Mouse (Mus musculus) urinary bladder, postnatal 4 days (tissue): ENCODE data around the gene Trak1.

Experiments
- DNase-seq, 2 experiments: peaks; one replicate each; pipeline ENCODE4 v3.0.0; 2021 to 2022; ENCODE audit warnings: low spot score in 2 of 2

Trak1 gene

DNA sequence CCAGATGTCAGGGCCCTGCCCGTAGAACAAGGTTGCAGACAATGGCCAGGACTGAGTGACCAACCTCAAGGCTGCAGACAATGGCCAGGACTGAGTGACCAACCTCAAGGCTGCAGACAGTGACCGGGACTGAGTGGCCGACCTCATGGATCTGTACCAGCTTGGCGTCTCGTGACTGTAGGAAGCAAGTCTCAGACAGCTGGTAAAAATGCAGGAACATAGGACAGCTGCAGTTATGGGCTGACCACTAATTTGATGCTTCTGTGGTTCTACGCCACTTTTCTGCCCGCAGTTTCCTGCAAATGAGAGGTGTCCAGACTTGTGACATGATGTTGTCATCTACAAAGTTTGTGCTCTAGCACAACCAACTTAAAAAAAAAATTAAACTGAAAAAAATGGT is 4.1 kb upstream of the Trak1 start:
- DNase-seq: no peak

DNA sequence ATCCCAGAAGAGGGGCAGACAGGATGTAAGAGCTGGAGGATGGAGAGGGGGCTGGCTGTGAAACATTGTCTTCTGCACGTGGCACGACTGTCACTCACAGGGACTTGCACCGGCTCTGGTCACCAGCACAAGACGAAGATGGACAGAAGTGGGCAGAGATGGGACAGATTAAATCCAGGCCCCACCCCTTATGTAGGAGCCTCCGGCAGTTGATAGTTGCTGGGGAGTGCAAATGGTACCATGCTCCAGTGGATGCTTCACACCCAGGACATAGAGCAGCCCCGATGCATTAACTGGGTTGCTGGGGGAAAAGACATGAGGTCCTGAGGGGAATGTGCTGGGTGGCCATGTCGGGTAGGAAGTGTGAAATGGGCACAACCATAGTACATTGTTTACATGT is 2.1 kb upstream of the Trak1 start:
- no peak for DNase-seq

DNA sequence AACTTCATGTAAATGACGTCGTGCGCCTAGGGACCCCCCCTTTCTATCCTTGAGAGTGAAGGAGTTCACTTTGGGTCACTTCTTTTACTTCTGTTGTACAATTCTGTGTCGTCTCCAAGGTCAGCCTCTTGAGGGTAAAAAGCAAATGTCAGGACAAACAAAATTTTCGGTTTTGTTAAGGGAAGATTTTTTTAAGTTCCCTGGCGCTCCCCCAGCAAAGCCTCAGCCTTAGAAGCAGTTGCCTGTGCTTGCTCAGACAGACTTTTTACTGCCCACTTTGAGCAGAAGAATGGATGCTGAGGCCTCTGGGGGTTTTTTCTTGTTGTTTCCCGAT is 730 bp downstream of the Trak1 start:
- no peak for DNase-seq

DNA sequence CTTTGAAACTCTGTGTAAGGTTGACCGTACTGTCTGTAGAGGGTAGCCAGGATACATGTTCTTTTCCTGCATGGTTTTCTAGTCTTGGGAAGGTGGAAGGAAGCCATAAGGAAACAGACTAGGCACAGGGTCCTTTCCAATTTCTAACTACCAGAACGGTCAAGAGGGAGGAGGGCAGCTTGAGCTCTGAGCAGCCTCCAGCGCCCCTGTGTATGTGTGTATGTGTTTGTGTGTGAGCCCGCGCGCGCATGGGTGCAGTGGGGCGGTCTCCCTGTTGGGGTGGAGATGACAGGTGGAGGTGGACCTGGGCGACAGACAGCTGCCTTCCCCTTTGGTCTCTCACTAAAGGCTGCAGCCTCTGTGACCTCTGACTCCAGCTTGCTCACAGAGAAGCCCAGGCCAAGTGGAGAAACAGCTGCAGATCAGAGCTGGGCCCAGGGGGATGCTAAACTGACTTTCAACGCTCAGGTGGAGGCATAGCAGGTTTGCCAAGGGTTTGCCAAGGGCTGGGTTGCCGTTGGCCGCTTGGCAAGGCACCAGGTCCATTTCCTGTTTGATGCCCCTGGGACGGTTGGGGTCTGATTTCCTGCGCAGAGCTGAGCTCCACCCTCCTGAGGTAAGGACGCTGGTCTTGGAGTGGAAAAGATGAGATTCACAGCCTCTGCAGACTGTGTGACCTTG is 1.2 kb downstream of the Trak1 start:
- no peak for DNase-seq

DNA sequence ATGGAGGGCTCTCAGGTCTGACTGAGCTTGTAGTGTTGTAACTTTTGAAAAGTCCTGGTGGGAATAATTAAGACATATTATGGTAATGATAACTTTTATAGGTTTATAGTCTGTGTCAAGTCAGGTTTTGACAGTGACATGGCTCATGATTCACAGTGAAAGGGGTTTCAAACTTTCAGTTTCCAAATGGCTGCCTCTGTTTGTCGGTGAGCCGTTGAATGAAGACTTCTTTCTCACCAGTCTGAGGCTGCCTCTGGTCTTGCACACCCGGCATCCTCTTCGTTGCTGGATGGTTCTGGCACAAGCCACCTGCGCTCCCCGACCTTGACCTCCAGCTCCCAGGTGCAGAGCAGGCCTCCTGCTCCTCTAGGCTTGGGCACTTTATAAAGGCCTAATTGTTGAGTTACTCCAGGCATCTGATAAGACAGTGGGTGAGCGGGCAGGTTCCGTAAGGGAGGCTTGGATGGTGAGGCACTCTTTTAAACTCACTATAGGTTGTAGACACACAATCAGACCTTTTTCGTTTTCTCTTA is 2.0 kb downstream of the Trak1 start:
- DNase-seq: no peak

DNA sequence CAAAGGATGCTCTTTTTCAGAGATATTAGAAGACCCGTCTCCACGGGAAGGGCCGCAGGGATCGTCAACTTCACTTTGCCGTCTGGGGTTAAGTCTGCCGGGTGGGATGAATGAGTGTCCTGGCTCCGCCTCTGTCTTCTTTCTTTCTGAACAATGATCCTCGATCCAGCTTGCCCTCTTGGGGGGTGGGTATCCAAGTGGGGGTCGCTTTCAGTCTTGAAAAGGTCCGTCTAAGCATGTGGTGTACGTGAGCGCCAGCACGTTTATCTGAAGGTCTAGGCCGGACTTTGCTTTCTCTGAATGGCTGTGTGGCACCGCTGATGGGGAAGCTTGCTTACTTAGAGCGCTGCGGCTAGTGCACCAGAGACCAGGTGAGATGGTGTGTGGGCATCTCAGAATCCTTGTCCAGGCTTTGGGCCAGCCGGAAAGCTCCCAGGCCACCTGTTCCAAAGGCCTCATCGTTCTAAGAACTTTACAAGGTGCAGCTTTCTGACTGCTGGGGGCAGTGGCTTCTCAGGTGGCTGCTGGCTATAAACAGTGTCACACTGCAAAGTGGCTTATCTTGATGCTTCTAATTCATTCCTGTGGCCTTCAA is 2.8 kb downstream of the Trak1 start:
- no peak for DNase-seq

DNA sequence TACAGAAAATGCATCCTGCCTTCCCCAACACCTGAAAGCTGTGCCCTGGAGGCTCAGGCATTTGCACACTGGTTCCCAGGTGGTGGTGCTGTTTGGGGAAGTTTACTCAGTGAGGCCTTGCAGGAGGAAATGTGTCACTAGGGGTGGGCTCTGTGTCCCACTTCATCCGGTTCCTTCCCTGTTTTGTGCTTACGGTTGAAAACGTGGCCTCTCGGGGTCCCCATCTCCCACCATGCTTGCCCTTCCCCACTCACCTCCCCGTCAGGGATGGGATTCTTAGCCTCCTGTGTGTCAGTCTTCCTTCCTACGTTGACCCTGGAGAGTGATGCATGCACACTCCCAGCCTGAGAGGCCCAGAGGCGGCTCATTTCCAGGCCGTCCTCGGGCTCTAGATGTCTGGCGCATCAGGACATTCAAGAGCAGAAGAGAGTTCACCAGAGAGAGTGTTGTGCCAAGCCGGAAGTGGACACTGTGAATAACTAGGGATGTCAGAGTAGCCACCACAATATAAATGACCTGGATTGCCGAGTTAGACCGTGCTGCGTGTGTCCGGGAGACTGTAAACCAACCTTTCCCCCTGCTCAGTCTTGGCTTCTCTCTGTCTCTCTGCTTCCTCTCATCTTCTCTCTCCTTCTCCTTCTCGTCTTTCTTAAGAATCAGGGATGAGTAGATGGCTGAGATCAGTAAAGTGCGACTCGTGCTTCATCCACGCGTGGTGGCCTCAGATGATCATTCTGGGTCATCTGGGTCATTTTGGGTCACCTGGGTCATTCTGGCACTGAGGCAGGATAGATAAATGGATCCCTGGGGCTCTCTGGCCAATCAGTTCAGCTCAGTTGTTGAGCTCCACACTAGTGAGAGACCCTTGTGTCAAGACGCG is 4.0 kb downstream of the Trak1 start:
- no peak for DNase-seq

DNA sequence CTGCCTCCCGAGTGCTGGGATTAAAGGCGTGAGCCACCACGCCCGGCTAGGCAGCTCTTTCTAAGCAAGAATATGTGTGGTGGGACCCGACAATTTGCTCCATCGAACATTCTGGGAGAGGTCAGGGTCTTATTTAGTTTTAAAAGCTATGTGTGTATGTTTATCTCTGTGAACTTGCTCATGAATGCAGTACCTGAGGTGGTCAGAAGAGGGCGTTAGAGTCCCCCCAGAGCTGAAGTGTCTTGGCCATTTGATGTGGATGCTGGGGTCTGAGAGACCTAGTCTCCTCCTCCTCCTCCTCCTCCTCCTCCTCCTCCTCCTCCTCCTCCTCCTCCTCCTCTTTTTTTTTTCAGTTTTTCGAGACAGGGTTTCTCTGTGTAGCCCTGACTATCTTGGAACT is 5.2 kb downstream of the Trak1 start:
- no peak for DNase-seq

DNA sequence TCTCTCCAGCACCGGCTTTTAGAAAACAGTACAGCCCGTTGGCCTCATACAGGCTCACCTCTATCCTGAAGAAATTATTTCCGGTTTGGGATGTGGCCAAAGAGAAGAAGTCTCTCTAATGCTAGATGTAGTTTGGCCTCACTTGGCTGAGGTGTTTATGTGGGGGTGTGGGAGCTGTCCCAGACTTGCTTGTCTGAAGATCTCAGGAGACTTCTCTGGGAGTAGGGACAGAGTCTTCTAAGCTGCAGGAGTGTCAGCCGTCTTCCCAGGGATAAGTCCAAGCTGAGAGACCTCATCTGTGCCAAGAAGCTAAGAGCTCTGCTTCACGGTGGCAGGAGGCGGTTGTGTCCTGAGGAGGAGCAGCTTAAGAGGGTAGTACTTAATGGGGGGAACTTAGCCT is 5.8 kb downstream of the Trak1 start:
- DNase-seq: no peak

DNA sequence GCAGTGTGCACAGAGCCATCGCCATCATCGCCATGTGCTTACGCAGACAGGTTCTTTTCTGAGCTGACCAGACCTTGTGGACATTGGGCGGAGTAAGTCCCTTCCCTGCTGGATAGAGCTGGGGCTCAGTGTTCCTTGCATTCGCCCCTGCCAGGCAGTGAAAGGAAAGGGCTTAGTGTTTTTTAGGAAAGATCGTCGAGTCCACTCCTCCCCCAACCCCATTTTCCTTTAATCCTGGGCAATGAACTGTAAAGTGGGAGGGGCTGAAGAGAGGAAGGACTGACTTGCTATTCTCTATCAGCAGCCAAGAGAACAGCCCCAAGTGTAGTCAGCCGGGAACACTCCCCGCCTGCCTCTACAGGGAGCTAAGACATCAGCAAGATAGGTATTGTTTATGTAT is 6.4 kb downstream of the Trak1 start:
- no peak for DNase-seq

DNA sequence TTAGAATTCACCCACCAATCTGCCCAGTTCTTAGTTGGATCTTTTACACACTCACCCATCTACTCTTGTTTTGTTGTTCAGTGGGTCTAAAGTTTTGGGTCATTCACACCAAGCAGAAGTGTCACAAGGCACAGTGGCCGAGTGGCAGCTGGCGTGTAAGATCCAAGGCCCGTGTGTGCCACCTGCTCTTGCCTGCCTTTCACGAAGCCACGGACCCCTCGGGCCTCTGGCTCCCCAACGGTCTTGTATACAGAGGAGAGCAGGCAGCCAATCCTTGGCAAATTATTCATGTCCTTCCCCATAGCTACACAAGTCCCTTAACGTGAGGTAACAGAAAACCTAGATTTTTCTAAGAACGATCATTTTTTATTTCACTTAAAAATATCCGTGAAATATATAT is 7.2 kb downstream of the Trak1 start:
- DNase-seq: no peak

DNA sequence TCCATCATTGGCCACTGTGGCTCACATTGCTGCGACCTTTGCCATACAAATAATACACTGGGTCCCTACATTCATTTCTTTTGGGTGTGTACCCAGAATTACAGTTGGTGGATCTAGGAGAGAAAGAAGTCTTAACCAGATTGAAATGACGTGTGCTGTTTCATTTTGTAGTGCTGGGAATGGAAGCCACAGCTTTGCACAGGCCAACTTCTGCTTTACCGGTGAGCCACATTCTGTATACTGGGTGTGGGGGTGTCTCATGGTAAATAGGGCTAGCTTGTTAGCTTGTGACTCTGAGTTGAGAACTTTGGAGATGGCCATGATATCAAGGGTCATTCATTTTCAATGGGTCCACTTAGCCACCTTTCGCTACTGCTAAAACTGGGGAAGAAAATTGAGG is 8.2 kb downstream of the Trak1 start:
- DNase-seq: no peak

DNA sequence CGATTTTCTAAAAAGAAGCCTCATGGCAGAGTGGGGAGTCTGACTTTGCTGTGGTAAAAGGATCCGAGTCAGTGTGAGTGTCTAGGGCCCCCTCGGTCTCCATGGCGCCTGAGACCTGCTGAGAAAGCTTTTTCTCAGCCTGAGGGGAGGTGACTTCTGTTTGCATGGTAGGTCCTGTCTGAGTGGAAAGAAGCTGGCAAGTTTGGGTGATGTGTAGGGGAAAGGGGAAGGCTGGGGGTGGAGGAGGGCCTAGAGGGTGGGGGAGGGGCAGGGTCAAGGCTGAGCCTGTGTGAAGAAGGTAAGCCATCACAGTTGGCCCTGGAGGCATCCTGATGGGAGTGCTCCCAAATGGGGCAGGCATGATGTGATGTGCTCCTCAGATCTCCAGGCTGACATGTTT is 12.0 kb downstream of the Trak1 start:
- DNase-seq: no peak

DNA sequence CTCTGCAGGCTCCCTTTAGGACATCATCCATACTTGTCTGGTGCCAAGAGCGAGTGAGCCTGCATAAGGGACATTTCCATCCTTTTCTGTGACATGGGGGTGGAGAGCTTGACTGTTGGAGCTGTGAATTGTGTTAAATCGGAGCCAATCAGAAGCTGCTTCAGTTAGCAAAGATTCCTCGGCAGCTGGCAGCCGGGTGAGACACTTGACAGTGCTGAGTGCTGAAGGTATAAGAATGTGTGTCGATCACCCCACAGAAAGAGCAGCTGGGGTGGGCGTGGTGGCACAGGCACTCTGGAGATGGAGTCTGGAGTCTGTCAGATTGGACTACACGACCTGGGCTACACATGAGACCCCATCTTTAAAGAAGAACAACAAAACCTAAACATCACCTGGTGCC is 13.2 kb downstream of the Trak1 start:
- no peak for DNase-seq

DNA sequence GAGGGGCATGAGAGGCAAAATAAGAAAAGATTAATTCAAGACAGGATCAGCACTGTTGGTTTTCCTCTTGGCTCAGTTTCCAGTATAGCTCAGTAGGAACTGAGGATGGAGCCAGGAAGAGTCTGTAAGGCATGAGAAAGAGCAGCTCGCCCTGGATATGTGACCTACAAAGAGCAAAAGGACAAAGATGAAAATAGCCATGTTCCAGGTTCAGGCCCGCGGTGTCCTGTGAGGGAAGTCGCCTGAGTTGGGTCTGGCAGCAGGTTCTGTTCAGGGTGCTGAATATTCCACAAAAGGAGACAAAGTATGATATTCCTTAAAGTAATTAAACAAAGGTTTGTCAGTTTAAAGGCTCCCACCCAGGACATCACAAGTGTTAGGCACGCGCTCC is 14.5 kb downstream of the Trak1 start:
- no peak for DNase-seq

DNA sequence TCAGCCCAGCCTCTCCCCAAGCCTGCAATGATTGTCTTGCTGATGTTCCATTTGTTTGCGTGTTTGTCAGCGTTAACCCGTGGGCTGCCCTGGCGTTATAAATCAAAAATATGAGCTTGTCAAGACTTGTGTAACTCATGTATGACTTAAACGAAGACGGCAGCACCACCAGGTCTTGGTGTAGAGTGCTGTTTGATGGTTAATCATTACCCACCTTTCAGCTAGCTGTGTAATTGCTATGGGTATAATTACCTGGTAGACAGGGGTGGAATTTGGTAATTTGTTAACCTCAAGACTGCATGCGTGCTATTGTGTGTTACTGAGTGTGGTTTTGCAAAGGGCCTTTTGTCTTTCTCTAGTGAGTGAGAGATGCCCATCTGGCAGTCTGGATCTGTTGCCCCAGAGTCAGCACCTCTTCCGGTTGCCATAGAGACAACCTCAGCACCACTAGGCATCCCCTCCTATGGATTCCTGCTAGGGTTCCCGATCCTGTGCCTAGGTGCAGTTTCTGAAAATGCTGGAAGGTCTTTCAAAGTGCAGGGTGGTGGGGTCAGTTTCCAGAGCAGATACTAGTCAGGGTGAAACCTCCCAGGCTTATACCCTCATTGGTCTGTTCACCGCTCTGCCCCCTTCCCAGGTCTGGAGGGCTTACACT is 15.1 kb downstream of the Trak1 start:
- DNase-seq: no peak

DNA sequence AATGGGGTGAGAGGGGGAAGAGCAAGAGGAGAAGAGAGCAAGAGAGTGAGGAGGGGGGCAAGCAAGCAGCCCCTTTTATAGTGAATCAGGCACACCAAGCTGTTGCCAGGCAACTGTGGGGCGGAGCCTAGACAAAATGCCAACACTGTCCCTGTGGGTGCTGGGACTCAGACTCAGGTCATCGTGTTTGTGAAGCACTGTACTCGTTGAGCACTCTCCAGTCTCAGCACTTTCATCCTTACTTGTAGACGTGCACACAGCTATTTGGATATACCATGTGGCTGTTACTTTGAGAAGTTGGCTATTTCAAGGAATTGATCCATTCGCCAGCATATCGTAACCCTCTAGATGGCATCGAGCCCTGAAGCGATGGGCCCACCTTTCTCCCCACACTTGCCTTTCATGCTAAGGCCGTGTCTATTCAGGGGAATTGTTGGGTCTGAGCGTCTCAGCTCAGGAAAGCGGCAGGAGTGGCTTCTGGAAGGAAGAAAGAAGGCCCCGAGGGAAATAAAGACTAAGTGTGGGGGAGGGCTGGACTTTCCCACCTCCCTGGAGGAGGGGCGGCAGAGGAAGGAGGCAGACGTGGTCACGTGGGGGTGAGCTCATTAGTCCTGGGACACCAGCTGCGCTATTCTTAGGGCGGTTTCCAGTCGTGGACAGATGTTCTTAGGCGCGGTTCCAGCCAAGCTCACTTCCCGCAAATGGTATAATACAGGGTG is 16.5 kb downstream of the Trak1 start:
- peak; percentile 81 to 85 for DNase-seq

DNA sequence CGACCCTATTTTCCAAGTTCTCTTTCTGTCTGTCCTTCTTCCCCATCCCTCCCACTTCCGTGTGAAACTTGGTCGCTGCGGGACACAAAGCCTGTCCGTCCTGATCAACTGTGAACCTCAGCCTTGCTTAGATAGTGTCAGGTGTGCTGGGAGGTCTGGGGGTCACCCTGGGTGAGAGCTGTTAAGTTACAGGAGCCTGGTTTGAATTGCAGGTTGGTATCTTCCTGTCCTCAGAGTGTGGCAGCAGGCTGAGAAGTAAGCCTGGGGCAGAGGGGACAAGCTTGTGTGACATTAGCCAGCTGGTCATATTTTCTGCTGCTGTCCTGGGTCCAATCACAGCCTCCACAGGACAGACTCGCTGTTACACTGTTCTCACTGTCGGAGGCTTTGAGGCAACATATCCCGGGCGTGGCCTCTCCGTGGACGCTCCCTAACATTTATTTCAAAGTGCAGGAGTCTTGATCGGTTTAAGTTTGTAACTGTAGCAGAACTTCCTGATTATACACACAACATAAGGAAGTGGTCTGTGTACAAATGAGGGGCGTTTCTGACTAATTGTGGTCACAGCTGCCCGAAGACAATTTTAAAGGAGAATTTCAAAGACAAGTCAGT is 17.3 kb downstream of the Trak1 start:
- no peak for DNase-seq

DNA sequence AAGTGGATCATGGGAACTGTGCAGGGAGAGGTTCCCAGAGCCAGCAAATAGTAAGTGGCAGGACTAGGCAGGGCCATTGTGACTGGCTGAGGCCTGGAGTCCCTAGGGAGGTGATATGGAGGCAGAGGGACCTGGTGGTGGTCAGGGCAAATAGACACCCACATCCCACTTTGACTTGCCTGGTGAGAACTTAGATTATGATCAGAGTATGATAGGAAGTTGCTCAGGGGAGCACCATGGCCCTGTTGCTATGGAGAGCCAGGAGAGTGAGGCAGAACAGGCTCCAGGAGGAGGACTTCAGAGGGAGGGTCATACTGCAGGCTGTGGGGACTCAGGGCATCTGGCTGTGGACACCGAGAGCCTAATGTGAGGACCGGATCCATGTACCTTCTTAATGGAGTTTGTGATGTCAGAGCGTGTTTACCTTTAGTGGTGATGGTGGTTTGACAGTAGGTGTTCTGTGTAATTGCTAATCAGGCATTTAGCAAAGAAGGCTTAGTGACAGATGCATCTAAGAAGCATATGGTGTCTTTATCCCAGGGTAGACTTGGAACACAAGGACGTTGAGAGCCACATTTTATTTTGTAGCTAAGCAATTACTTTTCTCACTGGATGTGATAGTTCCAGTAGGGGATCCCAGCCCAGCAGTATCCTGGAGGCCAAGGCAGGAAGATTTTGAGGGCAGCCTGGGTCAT is 18.7 kb downstream of the Trak1 start:
- DNase-seq: no peak

DNA sequence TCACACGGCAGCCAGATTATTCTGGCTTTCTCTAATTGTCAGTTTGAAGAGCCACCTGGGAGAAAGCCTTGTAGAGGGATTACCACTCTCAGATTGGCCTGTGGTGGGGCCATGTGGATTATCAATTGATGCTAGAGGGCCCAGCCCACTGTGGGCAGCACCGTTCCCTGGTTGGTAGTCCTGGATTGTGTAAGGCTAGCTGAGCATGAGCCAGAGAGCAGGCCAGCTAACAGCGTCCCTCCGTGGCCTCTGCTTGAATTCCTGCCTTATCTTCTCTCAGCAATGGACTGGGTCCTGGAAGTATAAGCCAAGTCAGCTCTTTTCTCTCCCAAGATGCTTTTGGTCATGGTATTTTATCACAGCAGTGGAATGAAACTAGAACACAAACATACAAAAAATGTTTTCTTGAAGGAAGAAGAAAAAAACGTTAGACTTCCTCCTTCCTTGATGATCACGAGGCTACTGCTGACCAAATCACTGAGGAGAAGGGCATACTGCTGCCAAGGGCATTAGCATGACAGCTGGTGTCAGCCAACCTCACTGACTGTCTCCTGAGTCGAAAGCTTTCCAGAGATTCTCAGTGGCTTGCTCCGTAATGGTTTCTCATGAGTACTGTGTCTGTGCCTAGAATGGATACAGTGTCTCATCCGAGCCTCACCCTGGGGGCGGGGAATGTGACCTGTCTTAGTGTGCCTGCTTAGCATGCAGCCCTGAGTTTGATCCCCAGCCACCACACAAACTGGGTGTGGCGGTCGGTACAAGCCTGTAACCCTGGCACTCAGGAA is 19.5 kb downstream of the Trak1 start:
- DNase-seq: no peak
